Mouse (Mus musculus) ovary, postnatal 10 days (tissue): Measurements from ENCODE around the gene Bbs9.
"Not testable (repeated sequence)": the region's sequence is repeated elsewhere in the genome, so short reads cannot be mapped to it uniquely, and the experiment has no call there.

Experiments
- DNase-seq: peaks from one replicate; pipeline ENCODE4 v3.0.0; 2022; ENCODE audit warnings: low spot score

The Bbs9 gene

GRCm38 (mm10) chr9:22475424-22475868, at the start of gene Bbs9:
Gene Bbs9 (plus strand): TSS chr9:22475715.
- DNase-seq = peak; percentile 70

GRCm38 (mm10) chr9:22428028-22428665, 47.4 kb upstream of the Bbs9 start:
- DNase-seq = no peak

GRCm38 (mm10) chr9:22428666-22429410, 46.7 kb upstream of the Bbs9 start:
- no peak for DNase-seq

- DNase-seq = no peak
These were observed 45.8 kb upstream of the Bbs9 start for GRCm38 (mm10) chr9:22429533-22430241.

GRCm38 (mm10) chr9:22430315-22430840, 45.1 kb upstream of the Bbs9 start:
- DNase-seq = no peak

- DNase-seq = no peak
These were observed 42.3 kb upstream of the Bbs9 start for GRCm38 (mm10) chr9:22433221-22433620.

- no peak for DNase-seq
These were observed 41.4 kb upstream of the Bbs9 start for GRCm38 (mm10) chr9:22434101-22434500.

- DNase-seq = no peak
These were observed 36.7 kb upstream of the Bbs9 start for GRCm38 (mm10) chr9:22438826-22439225.

GRCm38 (mm10) chr9:22443157-22443556, 32.4 kb upstream of the Bbs9 start:
- no peak for DNase-seq

- no peak for DNase-seq
These were observed 30.4 kb upstream of the Bbs9 start for GRCm38 (mm10) chr9:22445123-22445522.

GRCm38 (mm10) chr9:22447213-22447612, 28.3 kb upstream of the Bbs9 start:
- no peak for DNase-seq

- DNase-seq = no peak
These were observed 27.1 kb upstream of the Bbs9 start for GRCm38 (mm10) chr9:22448420-22448819.

GRCm38 (mm10) chr9:22449209-22449608, 26.3 kb upstream of the Bbs9 start:
- no peak for DNase-seq

- no peak for DNase-seq
These were observed 22.8 kb upstream of the Bbs9 start for GRCm38 (mm10) chr9:22452697-22453096.

GRCm38 (mm10) chr9:22453501-22453924, 22.0 kb upstream of the Bbs9 start:
- DNase-seq = no peak

GRCm38 (mm10) chr9:22453990-22454389, 21.5 kb upstream of the Bbs9 start, which contains the start of gene Gm17545:
Gene Gm17545 (plus strand): TSS chr9:22454290.
- DNase-seq = not testable (repeated sequence)

- DNase-seq = no peak
These were observed 20.5 kb upstream of the Bbs9 start for GRCm38 (mm10) chr9:22455041-22455440.

- DNase-seq = no peak
These were observed 18.2 kb upstream of the Bbs9 start for GRCm38 (mm10) chr9:22457142-22457835.

GRCm38 (mm10) chr9:22461946-22462345, 13.6 kb upstream of the Bbs9 start:
- DNase-seq = no peak

GRCm38 (mm10) chr9:22466212-22466611, 9.3 kb upstream of the Bbs9 start:
- DNase-seq = no peak

GRCm38 (mm10) chr9:22467371-22468169, 7.9 kb upstream of the Bbs9 start:
- peak; percentile 31 for DNase-seq
